Mouse (Mus musculus) kidney, adult 18-20 months (tissue): ENCODE results near the gene Ppp1r17.
A peak's percentile ranks its signal among the peaks of the same experiment; 100 is the strongest.

Source experiments
- DNase-seq: peaks from one replicate; pipeline ENCODE4 v3.0.0; 2021

Gene Ppp1r17

GRCm38 (mm10) chr6:56017291-56017994, at the start of gene Ppp1r17:
TSS of gene Ppp1r17 (plus strand) at chr6:56017497.
- DNase-seq: no peak

- DNase-seq: no peak
Observed at GRCm38 (mm10) chr6:55972998-55973397, 44.3 kb upstream of the Ppp1r17 start.

GRCm38 (mm10) chr6:55979766-55980165, 37.5 kb upstream of the Ppp1r17 start:
- DNase-seq: no peak

GRCm38 (mm10) chr6:56008711-56009110, 8.6 kb upstream of the Ppp1r17 start:
- DNase-seq: no peak

- DNase-seq: no peak
Observed at GRCm38 (mm10) chr6:56012384-56012783, 4.9 kb upstream of the Ppp1r17 start.

GRCm38 (mm10) chr6:56019632-56020031, 2.3 kb downstream of the Ppp1r17 start:
- no peak for DNase-seq

GRCm38 (mm10) chr6:56025533-56025932, 8.2 kb downstream of the Ppp1r17 start:
- DNase-seq: no peak

GRCm38 (mm10) chr6:56027318-56027717, 10.0 kb downstream of the Ppp1r17 start:
- no peak for DNase-seq

GRCm38 (mm10) chr6:56027966-56028365, 10.7 kb downstream of the Ppp1r17 start:
- DNase-seq: no peak

- DNase-seq: no peak
Observed at GRCm38 (mm10) chr6:56029986-56030385, 12.7 kb downstream of the Ppp1r17 start.

- no peak for DNase-seq
Observed at GRCm38 (mm10) chr6:56032231-56032630, 14.9 kb downstream of the Ppp1r17 start.

- no peak for DNase-seq
Observed at GRCm38 (mm10) chr6:56035054-56035453, 17.8 kb downstream of the Ppp1r17 start.

GRCm38 (mm10) chr6:56039476-56040055, 22.3 kb downstream of the Ppp1r17 start:
- DNase-seq: no peak

GRCm38 (mm10) chr6:56044270-56044669, 27.0 kb downstream of the Ppp1r17 start:
- DNase-seq: no peak

GRCm38 (mm10) chr6:56044716-56045115, 27.4 kb downstream of the Ppp1r17 start:
- no peak for DNase-seq

GRCm38 (mm10) chr6:56048580-56048979, 31.3 kb downstream of the Ppp1r17 start:
- no peak for DNase-seq

- DNase-seq: no peak
Observed at GRCm38 (mm10) chr6:56049104-56049503, 31.8 kb downstream of the Ppp1r17 start.

GRCm38 (mm10) chr6:56063736-56064135, 46.4 kb downstream of the Ppp1r17 start:
- no peak for DNase-seq

- DNase-seq: peak; percentile 16
Observed at GRCm38 (mm10) chr6:56066632-56067282, 49.5 kb downstream of the Ppp1r17 start.

GRCm38 (mm10) chr6:56068516-56068915, 51.2 kb downstream of the Ppp1r17 start:
- DNase-seq: no peak

GRCm38 (mm10) chr6:56076378-56076805, 59.1 kb downstream of the Ppp1r17 start:
- no peak for DNase-seq
